Mouse (Mus musculus) naive thymus-derived CD4-positive, alpha-beta T cell, adult 2 months (primary cell): ENCODE data around the gene Kir3dl1.
"Not testable (repeated sequence)": the region's sequence is repeated elsewhere in the genome, so short reads cannot be mapped to it uniquely, and the experiment has no call there.

Source experiments
- DNase-seq: peaks from one replicate; pipeline ENCODE4 v3.0.0-alpha.2; 2011; ENCODE audit warnings: low read depth

Gene Kir3dl1

DNA sequence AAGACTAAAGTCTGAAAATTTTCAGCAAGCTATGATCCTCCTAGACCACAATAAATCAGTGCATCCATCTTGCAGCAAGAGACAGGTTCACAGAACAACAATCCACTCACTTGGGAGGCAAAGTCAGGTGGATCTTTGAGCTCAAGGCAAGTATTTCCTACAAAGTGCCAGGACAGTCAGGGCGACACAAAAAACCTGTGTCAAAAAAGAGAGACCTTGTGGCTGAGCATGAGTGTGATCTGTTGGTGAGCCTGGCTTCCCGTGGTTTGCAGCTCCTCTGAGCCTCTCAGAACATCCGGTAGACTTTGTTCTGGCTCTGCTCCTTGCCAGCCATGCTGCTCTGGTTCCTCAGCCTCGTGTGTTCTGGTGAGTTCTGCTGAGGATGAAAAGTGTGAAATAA lies at the start of gene Kir3dl1:
TSS of gene Kir3dl1 (plus strand) at position 301 of the 400 bp plus-strand sequence.
- not testable (repeated sequence) for DNase-seq

DNA sequence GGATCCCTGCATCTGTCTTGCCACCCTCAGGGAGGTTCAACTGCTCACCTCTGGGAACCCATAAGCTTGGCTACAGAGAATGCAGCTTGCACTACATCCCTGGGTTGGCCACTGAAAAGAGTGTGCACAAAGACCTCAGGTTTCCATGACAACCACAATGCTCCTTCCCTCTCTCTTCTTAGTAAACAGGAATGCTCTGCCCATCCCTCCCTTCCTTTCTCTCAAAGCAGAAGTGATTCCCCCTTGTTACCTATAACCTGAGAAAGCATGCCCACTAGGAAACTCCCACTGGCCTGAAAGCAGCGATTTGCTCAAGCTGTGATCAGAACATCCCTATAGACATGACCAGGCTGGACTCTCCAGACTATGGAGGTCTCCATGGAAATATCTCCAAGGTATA lies 26.2 kb downstream of the Kir3dl1 start, which contains the start of gene Kir3dl2:
TSS of gene Kir3dl2 (minus strand) at position 101 of the 400 bp plus-strand sequence.
- not testable (repeated sequence) for DNase-seq

DNA sequence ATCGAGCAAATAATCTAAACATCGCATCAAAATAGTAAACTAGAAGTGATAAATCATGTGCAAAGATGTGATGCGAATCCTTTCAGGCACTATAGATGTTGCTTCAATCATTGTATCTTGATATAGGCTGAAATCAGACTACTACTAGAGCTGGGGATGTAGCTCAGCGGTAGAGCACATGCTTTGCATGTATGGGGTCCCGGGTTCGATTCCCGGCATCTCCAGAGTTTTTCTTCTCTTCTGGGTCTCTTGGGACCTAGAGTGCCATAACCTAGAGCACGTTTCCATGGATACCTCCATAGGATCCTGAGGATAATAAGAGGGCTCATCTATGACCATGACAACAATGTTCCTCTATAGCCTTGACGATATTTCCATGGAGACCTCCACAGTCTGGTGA lies 51.3 kb downstream of the Kir3dl1 start:
- DNase-seq, result not testable (repeated sequence)
